Mouse (Mus musculus) small intestine, adult 2 months (tissue): ENCODE measurements at regions not wholly inside any gene's neighbourhood (a gene's known extent, or its start where the extent isn't known, plus 50 kb on each side); places are given as distances from the start of the nearest gene placed in this dataset.

Source experiments
- H3K27ac ChIP-seq: fragments of 200-500 bp; 2 replicates; pipeline ENCODE4 v1.5.1; 2012; ENCODE audit warnings: low read depth, low read length, control low read depth, inconsistent platforms; ENCODE audit not compliant: insufficient read depth
- H3K27me3 ChIP-seq: fragments of 200-500 bp; 2 replicates; pipeline ENCODE4 v1.6.1; 2012; ENCODE audit warnings: mild to moderate bottlenecking, moderate library complexity, low read length, inconsistent platforms; ENCODE audit not compliant: control insufficient read depth, insufficient read depth
- H3K36me3 ChIP-seq: fragments of 200-500 bp; 2 replicates; pipeline ENCODE4 v1.6.1; 2012; ENCODE audit warnings: mild to moderate bottlenecking, low read length, control low read depth, inconsistent platforms; ENCODE audit not compliant: control insufficient read depth, insufficient read depth
- H3K4me1 ChIP-seq: fragments of 200-500 bp; 2 replicates; pipeline ENCODE4 v1.6.1; 2012; ENCODE audit warnings: low read length, inconsistent platforms, mixed read lengths; ENCODE audit not compliant: control insufficient read depth, insufficient read depth, insufficient read length
- H3K4me3 ChIP-seq: fragments of 200-500 bp; 2 replicates; pipeline ENCODE4 v1.5.1; 2012; ENCODE audit warnings: low read depth, mild to moderate bottlenecking, control low read depth, inconsistent platforms, low read length, moderate library complexity
- CTCF ChIP-seq: fragments of 200-500 bp; IDR thresholded peaks from 2 replicates; pipeline ENCODE4 v1.5.1; 2012; ENCODE audit warnings: low read depth, mild to moderate bottlenecking, control low read depth, inconsistent platforms, low read length, moderate library complexity, mixed read lengths; ENCODE audit not compliant: insufficient replicate concordance, insufficient read length; ENCODE audit errors: extremely low read depth
- POLR2A ChIP-seq: fragments of 200-500 bp; IDR thresholded peaks from 2 replicates; pipeline ENCODE4 v1.6.1; 2012; ENCODE audit warnings: low read depth, mild to moderate bottlenecking, control low read depth, inconsistent platforms, low read length, moderate library complexity
- WGBS: fragments of 180-500 bp; shearing (Covaris S2); methylation state at CpG from one replicate; pipeline ENCODE4 v1.1.7; 2018; 5-methylcytosine and 5-hydroxymethylcytosine counted together

- Histone ChIP-seq H3K4me3 (no peak overlapping the region), H3K27ac (no peak overlapping the region), H3K4me1 (no peaks in the 10 kb centered on the region), H3K27me3 (no peaks in the 10 kb centered on the region), H3K36me3 (no peaks in the 10 kb centered on the region)
- TF ChIP-seq POLR2A, result no peak
- no peak for TF ChIP-seq CTCF
These were observed 59.9 kb upstream of the Cdh11 start for GRCm38 (mm10) chr8:102845362-102845761.

- Histone ChIP-seq H3K27me3 (no peaks in the 10 kb centered on the region), H3K4me1 (no peaks in the 10 kb centered on the region), H3K27ac (no peak overlapping the region), H3K36me3 (no peaks in the 10 kb centered on the region), H3K4me3 (no peak overlapping the region)
- TF ChIP-seq CTCF (no peak), POLR2A (no peak)
- WGBS, result 51% methylated on average over 1 of the region's 1 CpGs
These were observed 74.6 kb upstream of the Cdh11 start for GRCm38 (mm10) chr8:102860021-102860420.

- no peaks in the 10 kb centered on the region for H3K36me3 ChIP-seq
- no peak overlapping the region for H3K4me3 ChIP-seq
- H3K27ac ChIP-seq, result no peak overlapping the region
- WGBS, result 63% methylated on average over 2 of the region's 2 CpGs
- H3K4me1 ChIP-seq, result no peaks in the 10 kb centered on the region
- H3K27me3 ChIP-seq, result no peaks in the 10 kb centered on the region
- TF ChIP-seq CTCF (no peak), POLR2A (no peak)
These were observed 114.1 kb upstream of the Cdh11 start for GRCm38 (mm10) chr8:102899525-102899924.

- Histone ChIP-seq H3K4me1 (no peaks in the 10 kb centered on the region), H3K36me3 (no peaks in the 10 kb centered on the region), H3K4me3 (no peak overlapping the region), H3K27me3 (no peaks in the 10 kb centered on the region), H3K27ac (no peak overlapping the region)
- 42% methylated on average over 5 of the region's 5 CpGs for WGBS
- no peak for TF ChIP-seq CTCF
- no peak for TF ChIP-seq POLR2A
These were observed 115.2 kb upstream of the Cdh11 start for GRCm38 (mm10) chr8:102900662-102901061.

- WGBS, result 68% methylated on average over 2 of the region's 2 CpGs
- Histone ChIP-seq H3K27me3 (no peaks in the 10 kb centered on the region), H3K27ac (no peak overlapping the region), H3K4me1 (no peaks in the 10 kb centered on the region), H3K4me3 (no peak overlapping the region), H3K36me3 (no peaks in the 10 kb centered on the region)
- no peak for TF ChIP-seq POLR2A
- no peak for TF ChIP-seq CTCF
These were observed 122.0 kb upstream of the Cdh11 start for GRCm38 (mm10) chr8:102907444-102907843.

- no peaks in the 10 kb centered on the region for H3K36me3 ChIP-seq
- H3K27me3 ChIP-seq, result no peaks in the 10 kb centered on the region
- no peaks in the 10 kb centered on the region for H3K4me1 ChIP-seq
- H3K27ac ChIP-seq, result no peak overlapping the region
- WGBS, result 63% methylated on average over 3 of the region's 3 CpGs
- H3K4me3 ChIP-seq, result no peak overlapping the region
- TF ChIP-seq CTCF (no peak), POLR2A (no peak)
These were observed 145.9 kb upstream of the Cdh11 start for GRCm38 (mm10) chr8:102931342-102931835.

- Histone ChIP-seq H3K4me3 (no peak overlapping the region), H3K36me3 (no peaks in the 10 kb centered on the region), H3K27ac (no peak overlapping the region), H3K27me3 (no peaks in the 10 kb centered on the region), H3K4me1 (no peaks in the 10 kb centered on the region)
- WGBS, result 91% methylated on average over 2 of the region's 2 CpGs
- TF ChIP-seq CTCF (no peak), POLR2A (no peak)
These were observed 153.3 kb upstream of the Cdh11 start for GRCm38 (mm10) chr8:102938771-102939170.

- Histone ChIP-seq H3K27me3 (no peaks in the 10 kb centered on the region), H3K36me3 (no peaks in the 10 kb centered on the region), H3K4me3 (no peak overlapping the region), H3K4me1 (no peaks in the 10 kb centered on the region), H3K27ac (no peak overlapping the region)
- TF ChIP-seq CTCF (no peak), POLR2A (no peak)
- WGBS, result 86% methylated on average over 5 of the region's 5 CpGs
These were observed 160.1 kb upstream of the Cdh11 start for GRCm38 (mm10) chr8:102945546-102945945.
